Mouse (Mus musculus) gonadal fat pad, adult 2 months (tissue): Measurements from ENCODE around the gene Zfp719. TPM values are rescaled to one million over a fixed set of nuclear protein-coding genes. Genes with fewer than 3 reads are reported as not detected.

Source experiments
- DNase-seq: peaks from one replicate; pipeline ENCODE4 v3.0.0-alpha.2; 2012; ENCODE audit warnings: low read depth
- polyA plus RNA-seq: library from polyadenylated mRNA; depleted of rRNA; stranded (reverse); fragments of >200 nt; gene quantifications from 2 replicates; pipeline ENCODE4 v1.2.3, GENCODE M21; 2012; rRNA removed

Gene Zfp719
- polyA plus RNA-seq, 1 experiment = 4.2 TPM

GRCm38 (mm10) chr7:43607743-43608287 is 28.4 kb downstream of the Zfp719 start:
- DNase-seq = no peak

- no peak for DNase-seq
Measured at GRCm38 (mm10) chr7:43608316-43608824, 29.0 kb downstream of the Zfp719 start.

GRCm38 (mm10) chr7:43613816-43614551 is 34.6 kb downstream of the Zfp719 start:
- DNase-seq = no peak

- DNase-seq = no peak
Measured at GRCm38 (mm10) chr7:43622927-43623326, 43.5 kb downstream of the Zfp719 start.

GRCm38 (mm10) chr7:43623819-43624218 is 44.4 kb downstream of the Zfp719 start:
- no peak for DNase-seq

GRCm38 (mm10) chr7:43625065-43625464 is 45.7 kb downstream of the Zfp719 start:
- DNase-seq = no peak

- DNase-seq = no peak
Measured at GRCm38 (mm10) chr7:43625794-43626422, 46.5 kb downstream of the Zfp719 start.

GRCm38 (mm10) chr7:43633940-43634339 is 54.5 kb downstream of the Zfp719 start:
- DNase-seq = no peak

GRCm38 (mm10) chr7:43634500-43634899 is 55.1 kb downstream of the Zfp719 start, which contains the start of gene Ceacam18:
TSS of gene Ceacam18 (plus strand) at chr7:43634707.
- no peak for DNase-seq

GRCm38 (mm10) chr7:43636194-43636593 is 56.8 kb downstream of the Zfp719 start:
- DNase-seq = no peak

GRCm38 (mm10) chr7:43637118-43637517 is 57.7 kb downstream of the Zfp719 start:
- no peak for DNase-seq

- DNase-seq = no peak
Measured at GRCm38 (mm10) chr7:43642587-43642986, 63.2 kb downstream of the Zfp719 start.

Other genes with a start within 250 kb of the Zfp719 start
- gene Siglecf, start 228.3 kb upstream of the Zfp719 start, polyA plus RNA-seq = 0.19 and 0.88 TPM in 2 replicates
- gene Siglecg, start 171.4 kb upstream of the Zfp719 start, polyA plus RNA-seq = 2.0 and 2.2 TPM in 2 replicates
- 0.04 TPM in 1 of 2 replicates, not detected in the other for gene Lim2, start 151.9 kb upstream of the Zfp719 start, polyA plus RNA-seq
- gene Nkg7, start 142.5 kb upstream of the Zfp719 start, polyA plus RNA-seq = 3.1 and 4.1 TPM in 2 replicates
- 0.27 and 0.38 TPM in 2 replicates for gene Cldnd2, start 138.8 kb upstream of the Zfp719 start, polyA plus RNA-seq
- gene Etfb, start 135.5 kb upstream of the Zfp719 start, polyA plus RNA-seq = 171 and 189 TPM in 2 replicates
- gene Gm45233, start 135.5 kb upstream of the Zfp719 start, polyA plus RNA-seq = 3.0 and 3.3 TPM in 2 replicates
- gene Vsig10l, start 116.5 kb upstream of the Zfp719 start, polyA plus RNA-seq = 4.7 and 5.2 TPM in 2 replicates
- 0.95 and 1.3 TPM in 2 replicates for gene Iglon5, start 89.5 kb upstream of the Zfp719 start, polyA plus RNA-seq
- not detected in 2 replicates for gene 4931406B18Rik, start 73.7 kb upstream of the Zfp719 start, polyA plus RNA-seq
- 11.1 and 11.2 TPM in 2 replicates for gene Cd33, start 35.2 kb upstream of the Zfp719 start, polyA plus RNA-seq
- gene Zfp658, start 17.4 kb upstream of the Zfp719 start, polyA plus RNA-seq = 1.9 and 2.4 TPM in 2 replicates
- 0.08 and 0.18 TPM in 2 replicates for gene Zfp819, start 27.6 kb downstream of the Zfp719 start, polyA plus RNA-seq
- gene Ceacam18, start 55.1 kb downstream of the Zfp719 start, polyA plus RNA-seq = not detected in 2 replicates
- gene Siglece, start 80.6 kb downstream of the Zfp719 start, polyA plus RNA-seq = 3.1 and 5.4 TPM in 2 replicates
- 11.5 and 15.1 TPM in 2 replicates for gene Ctu1, start 92.4 kb downstream of the Zfp719 start, polyA plus RNA-seq
- gene Klk14, start 110.8 kb downstream of the Zfp719 start, polyA plus RNA-seq = 0.13 TPM in 1 of 2 replicates, not detected in the other
- 0.22 and 0.38 TPM in 2 replicates for gene Klk13, start 133.0 kb downstream of the Zfp719 start, polyA plus RNA-seq
- gene Klk12, start 189.3 kb downstream of the Zfp719 start, polyA plus RNA-seq = not detected in 2 replicates
- 0.28 TPM in 1 of 2 replicates, not detected in the other for gene Klk11, start 195.0 kb downstream of the Zfp719 start, polyA plus RNA-seq
- 0.67 and 1.1 TPM in 2 replicates for gene Klk10, start 201.4 kb downstream of the Zfp719 start, polyA plus RNA-seq
- not detected in 2 replicates for gene Klk9, start 212.3 kb downstream of the Zfp719 start, polyA plus RNA-seq
- gene Klk8, start 218.0 kb downstream of the Zfp719 start, polyA plus RNA-seq = 1.1 and 1.6 TPM in 2 replicates
- not detected in 2 replicates for gene Klk7, start 231.7 kb downstream of the Zfp719 start, polyA plus RNA-seq
- gene Klk6, start 244.9 kb downstream of the Zfp719 start, polyA plus RNA-seq = not detected in 2 replicates